Comparison of ENCODE assay signal across 8 mouse cellular contexts in the genomic region with DNA sequence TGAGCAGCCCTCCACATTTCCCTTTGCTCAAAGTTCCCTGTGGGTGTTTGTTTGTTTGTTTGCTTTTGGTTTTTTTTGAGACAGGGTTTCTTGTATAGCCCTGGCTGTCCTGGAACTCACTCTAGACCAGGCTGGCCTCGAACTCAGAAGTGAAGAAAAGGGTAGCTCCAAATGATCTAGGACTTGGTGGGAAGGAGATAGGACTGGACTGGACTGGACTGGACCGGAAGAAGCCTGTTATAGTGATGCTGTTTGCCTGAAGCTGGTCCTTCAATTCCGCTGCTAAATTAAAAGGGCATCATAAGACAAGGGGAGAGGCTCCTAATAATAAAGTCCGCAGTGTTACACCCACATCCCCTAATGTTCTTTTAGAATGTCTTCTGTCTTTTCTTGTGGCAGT. TPM values are rescaled to one million over a fixed set of nuclear protein-coding genes. Genes with fewer than 3 reads are reported as not detected.
DNase-seq lines count a peak whose midpoint lies in the region; ATAC-seq lines count a peak whose summit lies in the region.

No protein-coding gene starts in this region.

- 55% methylated on average over 4 of the region's 4 CpGs for WGBS in heart, embryonic 16.5 days
- WGBS in forebrain, embryonic 14.5 days: 71% methylated on average over 4 of the region's 4 CpGs
- 62% methylated on average over 4 of the region's 4 CpGs for WGBS in macrophage (ENCODE audit: missing documents)

- intact Hi-C loops in left cerebral cortex, postnatal 4 days (cut with DNase I): no loop called here

- H3K4me3 ChIP-seq in heart, embryonic 16.5 days (ENCODE audit: low read length): peak overlapping the region; percentile 70
- H3K4me3 ChIP-seq in forebrain, embryonic 14.5 days (ENCODE audit: low read depth, low read length): peak overlapping the region; percentile 55
- H3K4me3 ChIP-seq in macrophage (ENCODE audit: inconsistent target): peak overlapping the region; percentile 23

- peak overlapping the region; percentile 90 for H3K9ac ChIP-seq in heart, embryonic 16.5 days (ENCODE audit: low read length)
- peak overlapping the region; percentile 76 for H3K9ac ChIP-seq in forebrain, embryonic 14.5 days (ENCODE audit: low read length)

- peak overlapping the region; percentile 99 for H3K27ac ChIP-seq in heart, embryonic 16.5 days (ENCODE audit: low read length)
- 0 out of 2 replicates have a peak overlapping the region, but pooled peaks have one; percentile 86 for H3K27ac ChIP-seq in forebrain, embryonic 14.5 days (ENCODE audit: low read depth, low read length)
- H3K27ac ChIP-seq in macrophage: no peak overlapping the region

- no peaks in the 10 kb centered on the region for H3K9me3 ChIP-seq in heart, embryonic 16.5 days (replicated peaks; ENCODE audit: control insufficient read depth, low read length)
- no peaks in the 10 kb centered on the region for H3K9me3 ChIP-seq in forebrain, embryonic 14.5 days (replicated peaks; ENCODE audit: control insufficient read depth, low read length)

- H3K4me1 ChIP-seq in heart, embryonic 16.5 days (ENCODE audit: control insufficient read depth, insufficient read depth, low read length): peaks cover 14% of the 10 kb centered on the region
- no peaks in the 10 kb centered on the region for H3K4me1 ChIP-seq in forebrain, embryonic 14.5 days (ENCODE audit: control insufficient read depth, insufficient read depth, low read length)

- H3K36me3 ChIP-seq in heart, embryonic 16.5 days (ENCODE audit: control insufficient read depth, insufficient read depth): peaks cover 5% of the 10 kb centered on the region
- 0 out of 2 replicates have a peak, but pooled peaks cover 4% of the 10 kb centered on the region for H3K36me3 ChIP-seq in forebrain, embryonic 14.5 days (ENCODE audit: control insufficient read depth, insufficient read depth, low read length)
- H3K36me3 ChIP-seq in macrophage (ENCODE audit: inconsistent target): 0 out of 2 replicates have a peak, but pooled peaks cover 3% of the 10 kb centered on the region

- no peaks in the 10 kb centered on the region for H3K27me3 ChIP-seq in heart, embryonic 16.5 days (ENCODE audit: control insufficient read depth, insufficient read depth, low read length)
- H3K27me3 ChIP-seq in forebrain, embryonic 14.5 days (replicated peaks; ENCODE audit: control insufficient read depth, insufficient read depth, low read length): no peaks in the 10 kb centered on the region

- no peak for DNase-seq in heart, adult 18-20 months
- peak; percentile 50 for DNase-seq in ES-CJ7 (ENCODE audit: low read depth, low spot score)
- DNase-seq in forebrain, embryonic 14.5 days (ENCODE audit: low spot score): no peak
- no peak for DNase-seq in frontal cortex, postnatal 25 days (ENCODE audit: low spot score in 2 of 2)
- no peak for DNase-seq in left cerebral cortex, postnatal 4 days

- peak overlapping the region; percentile 67 for H3K4me2 ChIP-seq in heart, embryonic 16.5 days (ENCODE audit: low read depth, low read length)
- H3K4me2 ChIP-seq in forebrain, embryonic 14.5 days (ENCODE audit: low read length): peak overlapping the region; percentile 55

- no peak for ATAC-seq in heart, embryonic 16.5 days (replicated peaks; ENCODE audit: extremely low read depth, insufficient read depth, low FRiP score)
- peak; percentile 6; the same call in 1 of the 2 replicates for ATAC-seq in forebrain, embryonic 14.5 days
- ATAC-seq in granulocyte monocyte progenitor cell, adult 5-6 weeks (replicated peaks; ENCODE audit: poor library complexity, severe bottlenecking): no peak

- no peaks in the 10 kb centered on the region for H3K79me2 ChIP-seq in macrophage (ENCODE audit: inconsistent target)

RNA-seq across cellular contexts. Expression of gene Acot2, which starts 0.8 kb away (rescaled TPM):
- polyA plus RNA-seq in heart, embryonic 16.5 days (2015; fragmentation: Nextera tagmentation; extraction: Ambion mirVana): 75.6 and 85.0 TPM in 2 replicates
- 100 to 1,000 TPM; 120 to 125 TPM for total RNA-seq in heart, adult 18-20 months (2021)
- 4.3 and 5.6 TPM in 2 replicates for polyA plus RNA-seq in forebrain, embryonic 14.5 days (2014; fragmentation: Nextera tagmentation; extraction: Ambion mirVana)
- 1 to 10 TPM in 8 of 26 experiments, under 1 TPM in 10, not detected in 8; 0.36 to 4.2 (median 0.88) TPM for total RNA-seq in macrophage (2018; cell fraction: chromatin; rRNA removed)
- 10 to 100 TPM in 11 of 26 experiments, 1 to 10 TPM in 15; 6.1 to 17.9 (median 9.6) TPM for total RNA-seq in macrophage (2018; cell fraction: cytosol; rRNA removed)
- 10 to 100 TPM in 1 of 26 experiments, 1 to 10 TPM in 25; 2.2 to 11.3 (median 4.8) TPM for total RNA-seq in macrophage (2018; cell fraction: nucleus; rRNA removed)
- polyA plus RNA-seq in macrophage (2018): 9.4 to 14.1 TPM (median 11.7 TPM) in 3 replicates
- 10.1 and 14.0 TPM in 2 replicates for total RNA-seq in granulocyte monocyte progenitor cell, adult 5-6 weeks (2014; fragmentation: Nextera tagmentation)
- total RNA-seq in granulocyte monocyte progenitor cell, adult 5-6 weeks (2017): 11.5 and 12.0 TPM in 2 replicates
- 1 to 10 TPM; 6.6 to 6.9 TPM for total RNA-seq in left cerebral cortex, postnatal 4 days (2021)

RNA-seq across cellular contexts. Expression of gene Heatr4, which starts 3.8 kb away (rescaled TPM):
- not detected in 2 replicates for polyA plus RNA-seq in heart, embryonic 16.5 days (2015; fragmentation: Nextera tagmentation; extraction: Ambion mirVana)
- not detected for total RNA-seq in heart, adult 18-20 months (2021)
- polyA plus RNA-seq in forebrain, embryonic 14.5 days (2014; fragmentation: Nextera tagmentation; extraction: Ambion mirVana): not detected in 2 replicates
- total RNA-seq in macrophage (2018; cell fraction: chromatin; rRNA removed): under 1 TPM in 1 of 26 experiments, not detected in 25; 0.25 TPM
- under 1 TPM in 2 of 26 experiments, not detected in 24; under 0.01 to 0.05 TPM for total RNA-seq in macrophage (2018; cell fraction: cytosol; rRNA removed)
- not detected for total RNA-seq in macrophage (2018; cell fraction: nucleus; rRNA removed)
- polyA plus RNA-seq in macrophage (2018): not detected in 3 replicates
- not detected in 2 replicates for total RNA-seq in granulocyte monocyte progenitor cell, adult 5-6 weeks (2014; fragmentation: Nextera tagmentation)
- not detected in 2 replicates for total RNA-seq in granulocyte monocyte progenitor cell, adult 5-6 weeks (2017)
- total RNA-seq in left cerebral cortex, postnatal 4 days (2021): under 1 TPM in 1 of 2 experiments, not detected in 1; 0.14 TPM

RNA-seq across cellular contexts. Expression of gene Acot1, which starts 20.8 kb away (rescaled TPM):
- 31.0 and 34.0 TPM in 2 replicates for polyA plus RNA-seq in heart, embryonic 16.5 days (2015; fragmentation: Nextera tagmentation; extraction: Ambion mirVana)
- total RNA-seq in heart, adult 18-20 months (2021): 10 to 100 TPM; 39.0 to 51.3 TPM
- 81.2 and 83.6 TPM in 2 replicates for polyA plus RNA-seq in forebrain, embryonic 14.5 days (2014; fragmentation: Nextera tagmentation; extraction: Ambion mirVana)
- 1 to 10 TPM in 1 of 26 experiments, under 1 TPM in 3, not detected in 22; 0.43 to 1.5 (median 0.58) TPM for total RNA-seq in macrophage (2018; cell fraction: chromatin; rRNA removed)
- 1 to 10 TPM in 13 of 26 experiments, under 1 TPM in 11, not detected in 2; 0.10 to 3.0 (median 1.3) TPM for total RNA-seq in macrophage (2018; cell fraction: cytosol; rRNA removed)
- 1 to 10 TPM in 3 of 26 experiments, under 1 TPM in 6, not detected in 17; 0.35 to 1.7 (median 0.88) TPM for total RNA-seq in macrophage (2018; cell fraction: nucleus; rRNA removed)
- 1.9 to 4.4 TPM (median 3.0 TPM) in 3 replicates for polyA plus RNA-seq in macrophage (2018)
- total RNA-seq in granulocyte monocyte progenitor cell, adult 5-6 weeks (2014; fragmentation: Nextera tagmentation): 14.7 and 16.2 TPM in 2 replicates
- 9.6 and 12.3 TPM in 2 replicates for total RNA-seq in granulocyte monocyte progenitor cell, adult 5-6 weeks (2017)
- 10 to 100 TPM; 51.5 to 51.9 TPM for total RNA-seq in left cerebral cortex, postnatal 4 days (2021)

RNA-seq across cellular contexts. Expression of gene Riox1, which starts 38.1 kb away (rescaled TPM):
- 7.9 TPM in 2 replicates for polyA plus RNA-seq in heart, embryonic 16.5 days (2015; fragmentation: Nextera tagmentation; extraction: Ambion mirVana)
- total RNA-seq in heart, adult 18-20 months (2021): 1 to 10 TPM; 4.4 TPM
- polyA plus RNA-seq in forebrain, embryonic 14.5 days (2014; fragmentation: Nextera tagmentation; extraction: Ambion mirVana): 8.7 and 9.9 TPM in 2 replicates
- total RNA-seq in macrophage (2018; cell fraction: chromatin; rRNA removed): 1 to 10 TPM in 24 of 26 experiments, under 1 TPM in 2; 0.74 to 8.4 (median 2.9) TPM
- total RNA-seq in macrophage (2018; cell fraction: cytosol; rRNA removed): 10 to 100 TPM in 5 of 26 experiments, 1 to 10 TPM in 21; 3.9 to 13.8 (median 7.9) TPM
- total RNA-seq in macrophage (2018; cell fraction: nucleus; rRNA removed): 10 to 100 TPM in 4 of 26 experiments, 1 to 10 TPM in 22; 3.1 to 15.2 (median 6.0) TPM
- 3.4 to 15.2 TPM (median 7.3 TPM) in 3 replicates for polyA plus RNA-seq in macrophage (2018)
- total RNA-seq in granulocyte monocyte progenitor cell, adult 5-6 weeks (2014; fragmentation: Nextera tagmentation): 13.0 and 18.5 TPM in 2 replicates
- 15.8 and 21.5 TPM in 2 replicates for total RNA-seq in granulocyte monocyte progenitor cell, adult 5-6 weeks (2017)
- 10 to 100 TPM; 16.2 to 17.1 TPM for total RNA-seq in left cerebral cortex, postnatal 4 days (2021)

RNA-seq across cellular contexts. Expression of gene Acot4, which starts 49.7 kb away (rescaled TPM):
- 0.66 and 0.96 TPM in 2 replicates for polyA plus RNA-seq in heart, embryonic 16.5 days (2015; fragmentation: Nextera tagmentation; extraction: Ambion mirVana)
- total RNA-seq in heart, adult 18-20 months (2021): 1 to 10 TPM in 1 of 2 experiments, under 1 TPM in 1; 0.80 to 1.4 TPM
- polyA plus RNA-seq in forebrain, embryonic 14.5 days (2014; fragmentation: Nextera tagmentation; extraction: Ambion mirVana): 0.14 and 0.22 TPM in 2 replicates
- total RNA-seq in macrophage (2018; cell fraction: chromatin; rRNA removed): 1 to 10 TPM in 2 of 26 experiments, under 1 TPM in 3, not detected in 21; 0.09 to 2.2 (median 0.33) TPM
- total RNA-seq in macrophage (2018; cell fraction: cytosol; rRNA removed): under 1 TPM in 15 of 26 experiments, not detected in 11; under 0.01 to 0.28 (median 0.05) TPM
- under 1 TPM in 2 of 26 experiments, not detected in 24; 0.10 to 0.74 TPM for total RNA-seq in macrophage (2018; cell fraction: nucleus; rRNA removed)
- 0.05 to 0.83 TPM (median 0.11 TPM) in 3 replicates for polyA plus RNA-seq in macrophage (2018)
- 0.13 TPM in 1 of 2 replicates, not detected in the other for total RNA-seq in granulocyte monocyte progenitor cell, adult 5-6 weeks (2014; fragmentation: Nextera tagmentation)
- total RNA-seq in granulocyte monocyte progenitor cell, adult 5-6 weeks (2017): not detected in 2 replicates
- 1 to 10 TPM; 1.8 to 2.0 TPM for total RNA-seq in left cerebral cortex, postnatal 4 days (2021)

Comparison
In these comparisons a context has a peak if more than half of its experiments do, and no peak if none do; other contexts are left out.
1. RNA of gene Acot2, which starts 0.8 kb away (total RNA-seq): 120 to 125 TPM in heart, adult 18-20 months; 10.1 to 14.0 TPM in granulocyte monocyte progenitor cell, adult 5-6 weeks and 6.6 to 6.9 TPM in left cerebral cortex, postnatal 4 days; every median in the first group is over 4 times any median in the second.
2. Peak in every context shown above with its lines, with median percentiles within 50 percentile points of each other: H3K4me3 ChIP-seq.